Mouse (Mus musculus) cerebellum, adult 11 months (tissue): ENCODE measurements at regions not wholly inside any gene's neighbourhood (a gene's known extent, or its start where the extent isn't known, plus 50 kb on each side); places are given as distances from the start of the nearest gene placed in this dataset.
"Not testable (repeated sequence)": the region's sequence is repeated elsewhere in the genome, so short reads cannot be mapped to it uniquely, and the experiment has no call there.

Source experiments
- DNase-seq: peaks from one replicate; pipeline ENCODE4 v3.0.0; 2022

- DNase-seq = peak; percentile 93
Measured at GRCm38 (mm10) chr4:75466880-75467327, 188.8 kb upstream of the Dmac1 start.

DNA sequence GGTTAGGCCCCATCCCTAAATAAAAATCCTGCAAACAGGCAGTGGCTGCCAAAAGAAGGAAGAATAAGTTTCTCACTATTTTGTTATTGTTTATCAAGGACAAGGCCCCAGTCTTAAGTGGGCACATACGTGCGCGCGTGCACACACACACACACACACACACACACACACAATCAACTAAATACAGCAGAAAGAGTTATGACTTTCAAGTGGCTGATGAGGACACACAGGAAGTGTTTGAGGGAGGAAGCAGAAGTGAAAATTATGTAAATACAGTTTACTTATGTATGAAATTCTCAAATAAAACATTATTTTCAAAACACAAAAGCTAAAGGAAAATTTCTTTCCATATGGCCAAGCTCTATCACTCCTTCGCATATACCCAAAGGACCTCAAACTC lies 185.5 kb upstream of the Dmac1 start:
- no peak for DNase-seq

GRCm38 (mm10) chr4:75449478-75449877 lies 171.4 kb upstream of the Dmac1 start:
- DNase-seq = no peak

- no peak for DNase-seq
Measured at GRCm38 (mm10) chr4:75423296-75423695, 145.2 kb upstream of the Dmac1 start.

- DNase-seq = not testable (repeated sequence)
Measured at GRCm38 (mm10) chr4:75400754-75401153, 122.6 kb upstream of the Dmac1 start.

GRCm38 (mm10) chr4:75394992-75395391 lies 116.9 kb upstream of the Dmac1 start:
- DNase-seq = peak; percentile 28

GRCm38 (mm10) chr4:75394264-75394663 lies 116.2 kb upstream of the Dmac1 start:
- DNase-seq = no peak

GRCm38 (mm10) chr4:75386271-75386938 lies 108.3 kb upstream of the Dmac1 start:
- DNase-seq = no peak

DNA sequence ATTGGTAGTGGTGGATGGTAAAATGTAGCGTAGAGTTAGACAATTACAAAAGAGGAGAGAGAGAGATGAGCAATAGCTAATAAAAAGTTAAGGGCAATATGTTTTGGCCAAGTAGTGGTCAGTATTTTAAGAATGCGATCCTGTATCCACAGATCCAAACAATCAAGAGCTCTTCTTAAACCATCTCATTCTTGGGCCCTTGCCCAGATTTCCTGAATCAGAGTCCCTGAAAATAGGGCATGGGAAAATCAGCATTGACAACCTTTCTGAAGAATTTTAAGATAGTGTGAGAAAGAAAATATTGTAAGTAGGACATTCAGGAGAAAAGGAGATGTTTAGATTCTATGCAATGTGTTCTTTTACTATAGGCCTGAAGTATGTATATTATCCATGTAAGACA lies 81.4 kb upstream of the Dmac1 start:
- DNase-seq = peak; percentile 19

DNA sequence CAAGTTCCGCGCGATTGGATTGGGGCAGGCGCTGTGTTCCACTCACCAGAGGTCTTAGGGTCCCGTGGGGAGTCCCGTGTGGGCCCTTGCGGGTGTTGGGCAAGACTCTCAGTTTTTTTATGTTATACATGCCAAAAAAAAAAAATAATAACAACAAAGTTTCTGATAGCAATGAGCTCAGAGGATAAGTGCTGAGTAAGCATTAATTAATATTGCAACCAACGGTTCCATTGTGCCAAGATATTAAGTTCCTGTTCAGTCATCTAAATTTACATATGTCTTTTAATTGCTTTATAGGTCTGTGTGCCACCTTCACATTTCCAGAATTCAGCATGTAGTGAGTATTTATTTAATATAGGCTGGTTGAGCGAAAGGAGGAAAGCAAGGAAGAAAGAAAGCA lies 77.5 kb upstream of the Dmac1 start:
- no peak for DNase-seq

GRCm38 (mm10) chr4:75334496-75334895 lies 56.4 kb upstream of the Dmac1 start:
- DNase-seq = peak; percentile 34

DNA sequence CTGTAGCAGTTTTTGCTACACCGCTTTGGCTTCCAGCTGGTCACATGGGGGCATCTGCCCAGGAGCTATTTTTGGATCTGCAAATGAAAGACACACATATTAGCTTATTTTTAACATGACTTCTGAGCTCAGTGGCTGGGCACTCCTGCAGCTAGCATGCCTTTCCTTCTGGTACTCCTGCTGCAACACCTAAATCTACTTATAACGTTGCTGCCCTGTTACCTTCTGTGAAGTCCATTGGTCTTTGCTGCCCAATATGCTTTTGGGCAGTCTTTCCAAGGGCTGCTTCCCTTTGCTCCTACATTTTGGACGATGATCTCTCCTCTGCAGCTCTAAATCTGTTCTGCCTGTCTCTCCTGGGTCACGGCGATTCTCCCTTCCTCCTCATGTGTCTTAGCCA lies 54.7 kb upstream of the Dmac1 start:
- DNase-seq = peak; percentile 39

- DNase-seq = no peak
Measured at GRCm38 (mm10) chr4:75329511-75330171, 51.5 kb upstream of the Dmac1 start.
